Mouse (Mus musculus) left cerebral cortex, adult 8-10 months (tissue): Measurements from ENCODE around the gene Smyd1. TPM values are rescaled to one million over a fixed set of nuclear protein-coding genes. Genes with fewer than 3 reads are reported as not detected.
"Not testable (repeated sequence)": the region's sequence is repeated elsewhere in the genome, so short reads cannot be mapped to it uniquely, and the experiment has no call there.

Source experiments
- DNase-seq, 2 experiments: peaks; one replicate each; pipeline ENCODE4 v3.0.0; 2022; ENCODE audit warnings: low spot score in 2 of 2
- total RNA-seq, 4 experiments: library from RNA; stranded (reverse); gene quantifications; 2 replicates each; pipeline ENCODE4 v1.2.4; 2022

Gene Smyd1
- 1 to 10 TPM in 1 of 4 experiments, under 1 TPM in 3; 0.27 to 1.7 (median 0.75) TPM for total RNA-seq

GRCm38 (mm10) chr6:71321826-71322283, at the start of gene Smyd1:
Smyd1 (minus strand) TSS chr6:71322233.
- no peak for DNase-seq

- no peak for DNase-seq
Observed at GRCm38 (mm10) chr6:71371085-71371605, 49.1 kb upstream of the Smyd1 start.

DNA sequence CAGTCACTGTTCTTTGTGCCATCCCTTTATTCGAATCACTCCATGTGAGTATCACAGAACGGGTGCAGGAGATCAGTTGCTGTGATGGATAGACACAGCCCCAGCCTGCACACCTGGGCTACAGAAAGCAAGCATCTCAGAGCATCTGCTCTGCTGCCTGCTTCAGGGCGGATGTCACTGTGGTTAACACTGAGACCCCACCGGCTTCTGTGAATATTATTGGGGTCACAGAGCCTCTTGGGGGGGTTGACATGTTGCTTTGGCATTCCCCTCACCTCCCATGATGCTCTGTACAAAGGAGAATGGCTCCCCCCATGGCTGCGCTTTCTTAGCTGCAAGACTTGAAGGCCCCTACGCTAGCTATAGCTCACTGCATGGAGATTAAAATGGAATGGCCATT, 47.4 kb upstream of the Smyd1 start:
- no peak for DNase-seq

- DNase-seq: no peak
Observed at GRCm38 (mm10) chr6:71363995-71364394, 42.0 kb upstream of the Smyd1 start.

GRCm38 (mm10) chr6:71361156-71361670, 39.2 kb upstream of the Smyd1 start:
- DNase-seq: no peak

GRCm38 (mm10) chr6:71360751-71361150, 38.7 kb upstream of the Smyd1 start:
- no peak for DNase-seq

- no peak for DNase-seq
Observed at GRCm38 (mm10) chr6:71360221-71360620, 38.2 kb upstream of the Smyd1 start.

DNA sequence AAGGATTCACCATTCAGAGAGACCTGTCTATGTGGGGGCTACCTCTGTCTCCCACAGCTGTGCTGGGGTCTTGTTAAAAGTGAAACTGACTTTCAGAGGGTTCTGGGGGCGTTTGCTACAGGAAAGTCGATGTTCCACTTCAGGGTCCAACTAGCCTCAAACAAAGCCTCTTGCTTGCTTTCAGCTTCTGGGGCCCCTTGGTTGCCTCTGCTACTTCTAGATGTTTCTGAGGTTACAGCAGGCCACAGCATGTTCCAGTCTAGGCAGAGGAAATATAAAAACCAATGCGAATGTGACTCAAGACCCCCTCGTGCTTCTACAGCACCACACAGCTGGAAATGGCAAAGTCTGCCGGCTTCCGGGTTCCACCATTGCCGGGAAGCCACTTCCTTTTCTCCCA, 35.5 kb upstream of the Smyd1 start:
- DNase-seq: no peak

DNA sequence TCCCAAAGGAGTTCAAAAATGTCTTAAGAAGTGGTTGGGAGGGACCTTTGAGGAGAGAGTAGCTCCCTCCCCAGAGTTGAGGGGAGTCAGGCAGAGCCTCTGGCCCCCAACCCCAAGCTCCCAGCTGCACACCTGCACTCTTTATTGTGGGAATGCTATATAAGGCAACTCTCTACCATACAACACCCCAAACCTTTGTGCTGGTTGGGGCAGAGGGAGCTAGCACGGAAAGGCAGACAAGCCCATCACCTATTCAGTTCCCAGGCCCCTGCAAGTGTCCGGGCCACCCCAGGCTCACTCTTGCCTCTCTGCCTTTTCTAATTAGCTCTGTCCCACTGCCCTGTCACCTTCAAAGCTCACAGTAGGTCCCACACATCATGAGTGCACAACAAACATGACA, 31.7 kb upstream of the Smyd1 start:
- no peak for DNase-seq

DNA sequence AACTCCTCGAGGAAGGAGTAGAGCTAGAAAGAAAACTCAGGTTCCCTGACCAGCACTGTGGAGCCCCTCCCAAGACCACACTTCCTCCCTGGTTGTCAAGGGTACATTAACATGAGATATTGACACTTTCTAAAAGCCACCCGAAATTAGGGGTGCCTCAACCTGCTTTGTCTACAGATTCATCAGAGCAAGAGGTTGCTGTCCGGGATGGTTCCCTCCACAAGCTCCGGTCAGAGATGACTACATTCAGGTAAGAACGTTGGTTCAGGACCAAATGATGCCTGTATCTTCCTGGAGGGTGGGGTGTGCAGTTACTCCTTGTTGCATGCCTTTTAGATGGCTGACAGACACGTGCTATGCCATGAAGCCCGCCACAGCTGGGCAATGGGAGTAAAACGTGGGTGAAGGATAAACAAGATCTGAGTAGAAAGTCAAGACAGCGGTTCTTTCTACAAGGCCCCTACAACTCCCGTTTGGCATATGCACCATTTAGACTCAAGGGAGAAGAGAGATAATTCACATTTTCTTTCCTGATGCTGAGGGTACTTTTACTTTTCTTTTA, 30.9 kb upstream of the Smyd1 start:
- no peak for DNase-seq

DNA sequence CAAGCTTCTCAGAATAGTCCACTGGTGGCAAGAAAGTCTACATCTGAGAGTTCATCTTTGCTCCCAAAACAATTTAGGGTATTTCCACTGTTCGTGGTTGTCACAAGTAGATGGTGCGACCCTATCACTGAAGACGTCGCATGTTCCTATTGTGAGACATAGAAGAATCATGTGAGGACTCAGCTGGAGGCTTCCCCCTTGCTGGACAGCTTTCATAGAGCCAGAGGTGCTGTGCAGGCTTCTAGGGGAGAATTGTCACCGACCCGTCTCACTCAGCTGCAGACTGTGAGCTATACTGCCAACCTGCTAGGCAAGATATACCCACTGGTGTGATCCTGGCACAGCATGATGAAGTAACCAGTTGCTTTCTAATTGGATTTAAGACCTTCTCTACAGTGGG, 30.2 kb upstream of the Smyd1 start:
- no peak for DNase-seq

GRCm38 (mm10) chr6:71351201-71351600, 29.2 kb upstream of the Smyd1 start:
- DNase-seq: no peak

GRCm38 (mm10) chr6:71348006-71348405, 26.0 kb upstream of the Smyd1 start:
- no peak for DNase-seq

DNA sequence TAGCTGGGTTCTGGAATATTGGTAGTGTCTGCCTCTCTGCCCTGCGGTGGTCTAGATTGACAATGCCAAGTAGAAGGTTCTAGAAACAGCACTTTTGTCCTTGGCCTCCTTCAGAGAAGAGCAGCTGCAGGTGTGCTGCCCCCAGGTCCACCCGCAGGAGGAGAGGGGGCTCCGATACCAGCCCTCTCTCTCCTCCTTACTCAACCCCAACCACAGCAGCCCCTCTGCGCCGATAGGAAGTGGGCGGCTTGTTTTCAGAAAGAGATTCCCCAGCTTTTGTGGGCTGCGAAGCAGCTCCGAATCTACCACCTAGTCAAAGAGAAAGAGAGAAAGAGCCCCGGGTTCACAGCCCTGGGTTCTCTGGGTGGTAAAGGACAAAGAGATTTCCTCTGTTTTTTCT, 19.1 kb upstream of the Smyd1 start:
- no peak for DNase-seq

DNA sequence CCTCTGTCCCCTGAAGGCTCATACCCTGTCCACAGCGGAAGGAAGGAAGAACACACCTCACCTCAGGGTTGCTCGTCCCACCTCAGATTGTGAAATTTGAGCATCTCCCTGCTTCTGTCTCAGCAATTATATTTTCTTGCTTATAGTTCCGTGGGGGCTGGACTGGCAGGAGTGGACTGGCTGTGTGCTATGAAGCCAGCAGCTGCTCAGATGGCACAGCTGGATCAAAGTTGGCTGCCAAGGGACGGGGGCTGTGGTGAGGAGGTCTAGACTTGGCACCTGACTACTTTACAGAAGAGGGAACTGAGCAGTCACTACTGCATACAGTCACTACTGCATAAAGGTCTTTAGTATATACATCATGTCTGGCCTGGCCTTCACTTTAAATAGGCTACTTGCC, 17.3 kb upstream of the Smyd1 start:
- DNase-seq: no peak

DNA sequence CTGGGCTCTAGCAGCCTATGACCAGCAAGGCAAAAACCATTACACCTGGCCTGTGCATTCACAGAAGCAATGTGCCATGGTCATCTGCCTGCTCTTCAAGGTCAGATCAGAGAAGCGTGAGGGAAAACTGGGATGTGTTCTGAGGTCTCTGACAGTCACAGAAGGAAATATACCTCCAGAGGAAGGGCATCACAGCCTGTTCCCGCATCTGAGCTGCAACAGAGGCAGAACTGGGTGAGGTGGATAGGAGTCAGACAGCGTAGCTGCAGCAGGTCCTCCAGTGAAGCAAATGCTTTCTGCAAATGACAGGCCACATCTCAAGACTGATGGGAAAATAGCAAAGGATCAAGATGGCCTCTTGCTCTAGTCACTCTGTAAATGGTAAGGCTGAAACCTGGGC, 16.9 kb upstream of the Smyd1 start:
- no peak for DNase-seq

- DNase-seq: no peak
Observed at GRCm38 (mm10) chr6:71337666-71338065, 15.6 kb upstream of the Smyd1 start.

DNA sequence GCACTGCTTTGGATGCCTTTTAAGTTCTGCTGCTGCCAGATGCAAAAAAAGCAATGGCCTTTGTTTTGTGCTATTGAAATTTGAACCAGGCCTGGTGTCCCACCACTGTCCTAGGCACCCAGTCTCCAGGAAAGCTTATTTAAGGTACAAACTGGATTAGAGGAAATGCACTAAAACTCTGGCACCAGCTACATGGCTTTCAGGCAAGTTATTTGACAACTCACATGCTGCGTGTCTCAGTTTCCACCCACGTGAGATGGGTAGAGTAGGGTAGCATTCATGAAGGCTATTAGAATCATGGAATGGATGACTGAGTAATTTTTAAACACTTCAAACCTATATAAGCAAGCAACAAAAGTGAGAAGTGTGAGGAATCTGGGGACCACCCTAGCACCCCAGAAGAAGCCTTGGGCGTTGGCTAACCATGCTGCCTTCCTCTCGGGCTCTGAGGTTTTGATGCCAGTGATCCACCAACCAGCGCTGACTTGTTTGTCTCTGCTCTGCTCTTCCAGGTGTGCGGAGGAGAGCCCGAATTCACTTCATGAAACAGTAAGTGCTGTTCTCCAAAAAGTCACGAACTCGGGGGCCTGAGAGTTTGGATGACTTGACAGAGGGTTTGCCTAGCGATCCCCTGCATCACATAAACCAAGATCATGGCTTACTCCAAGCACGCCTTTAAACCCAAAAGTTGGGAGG, 11.7 kb upstream of the Smyd1 start:
- no peak for DNase-seq

DNA sequence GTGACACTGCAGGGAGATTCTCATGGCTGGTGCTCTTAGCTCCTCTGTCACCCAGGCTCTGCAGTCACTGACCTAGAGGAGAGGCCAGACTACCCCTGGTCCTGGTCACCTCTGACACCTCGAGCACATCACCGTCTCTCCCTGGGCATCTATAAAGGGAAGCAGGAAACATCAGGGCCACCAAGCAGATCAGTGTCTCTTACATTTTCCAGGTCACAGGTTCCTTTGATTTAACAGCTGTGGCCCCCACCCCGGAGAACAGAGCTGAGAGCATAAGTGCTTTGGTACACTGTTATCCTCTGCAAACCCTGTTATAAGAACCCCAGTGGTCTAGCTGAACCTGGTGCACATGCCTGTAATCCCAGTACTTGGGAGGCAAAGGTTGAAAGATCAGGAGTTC, 11.0 kb upstream of the Smyd1 start:
- no peak for DNase-seq

DNA sequence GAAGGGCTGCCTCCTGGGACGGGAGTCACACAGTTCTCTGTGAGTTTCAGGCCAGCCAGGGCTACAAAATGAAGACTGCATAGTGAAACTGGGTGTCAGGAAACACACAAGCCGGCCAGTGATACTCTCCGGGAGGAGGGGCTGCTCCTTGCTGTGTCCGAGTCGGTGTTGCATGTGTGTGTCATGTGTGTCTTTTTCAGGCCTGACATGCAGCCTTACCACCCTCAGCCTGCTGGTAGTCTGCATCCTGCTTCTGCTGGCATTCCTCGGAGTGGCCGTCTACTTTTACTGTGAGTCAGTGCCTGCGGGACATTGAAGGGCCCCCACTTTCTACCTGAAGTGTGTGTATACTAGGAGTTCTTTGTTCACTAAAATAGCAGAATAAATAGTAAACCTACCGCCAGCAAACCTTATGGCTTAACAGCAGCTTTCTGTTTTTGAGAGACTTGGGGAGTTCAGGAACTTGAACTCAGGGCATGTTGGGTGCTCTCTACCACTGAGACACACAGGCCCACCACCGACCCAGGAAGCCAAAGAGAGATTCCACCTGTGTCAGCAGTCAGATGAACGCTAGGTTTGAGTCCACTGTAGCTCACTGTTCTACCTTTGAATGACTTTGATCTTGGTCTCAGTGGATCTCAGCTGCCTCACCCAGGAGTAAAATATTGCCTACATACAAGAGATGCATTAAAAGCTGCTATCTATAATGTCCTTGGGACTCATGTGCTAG, 10.4 kb upstream of the Smyd1 start:
- no peak for DNase-seq

DNA sequence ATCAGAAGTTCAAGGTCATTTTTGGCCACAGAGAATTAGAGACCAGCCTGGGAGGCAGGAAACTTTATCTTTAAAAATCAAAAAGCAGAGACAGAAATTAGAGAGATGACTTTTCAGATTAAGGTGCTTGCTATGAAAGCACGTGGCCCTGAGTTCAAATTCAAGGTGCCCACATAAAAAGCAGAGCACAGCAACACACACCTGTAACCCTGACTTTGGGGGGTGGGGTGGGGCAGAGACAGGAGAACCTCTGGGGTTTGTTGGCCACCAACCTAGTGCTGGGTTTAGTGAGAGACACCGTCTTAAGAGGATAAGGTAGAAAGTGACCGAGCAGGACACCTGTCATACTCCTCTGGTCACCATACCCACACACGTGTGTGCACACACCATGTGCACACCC, 9.5 kb upstream of the Smyd1 start:
- DNase-seq: not testable (repeated sequence)

- no peak for DNase-seq
Observed at GRCm38 (mm10) chr6:71330486-71330885, 8.5 kb upstream of the Smyd1 start.
